Mouse (Mus musculus) liver, embryonic 11.5 days (tissue): ENCODE results near the gene S1pr2. TPM values are rescaled to one million over a fixed set of nuclear protein-coding genes. Genes with fewer than 3 reads are reported as not detected.

Source experiments
- ATAC-seq: fragments of 200-750 bp; cut with Nextera tagmentation; replicated peaks from 2 replicates; pipeline ENCODE4 v1.8.0; 2017; ENCODE audit warnings: moderate number of reproducible peaks, mild to moderate bottlenecking, moderate TSS enrichment, moderate library complexity; ENCODE audit not compliant: low FRiP score
- DNase-seq: peaks from one replicate; pipeline ENCODE4 v3.0.0-alpha.2; 2017; ENCODE audit warnings: low spot score
- H3K27ac ChIP-seq: fragments of 300-500 bp; sonication (generic); 2 replicates; pipeline ENCODE4 v1.5.1; 2014; ENCODE audit warnings: mild to moderate bottlenecking, low read depth, low read length, control low read depth
- H3K27me3 ChIP-seq: fragments of 300-500 bp; sonication (generic); replicated peaks from 2 replicates; pipeline ENCODE4 v1.6.1; 2014; ENCODE audit warnings: low read length, mixed read lengths; ENCODE audit not compliant: control insufficient read depth, insufficient read depth
- H3K36me3 ChIP-seq: fragments of 300-500 bp; sonication (generic); 2 replicates; pipeline ENCODE4 v1.6.1; 2014; ENCODE audit warnings: mild to moderate bottlenecking, low read length, moderate library complexity, mixed read lengths; ENCODE audit not compliant: control insufficient read depth, insufficient read depth
- H3K4me1 ChIP-seq: fragments of 300-500 bp; sonication (generic); replicated peaks from 2 replicates; pipeline ENCODE4 v1.6.1; 2014; ENCODE audit warnings: low read length, mixed read lengths; ENCODE audit not compliant: control insufficient read depth, insufficient read depth
- H3K4me2 ChIP-seq: fragments of 300-500 bp; sonication (generic); 2 replicates; pipeline ENCODE4 v1.6.1; 2014; ENCODE audit warnings: mild to moderate bottlenecking, control low read depth, moderate library complexity
- H3K4me3 ChIP-seq: fragments of 300-500 bp; sonication (generic); 2 replicates; pipeline ENCODE4 v1.5.1; 2014; ENCODE audit warnings: low read depth, low read length, control low read depth
- H3K9ac ChIP-seq: fragments of 300-500 bp; sonication (generic); 2 replicates; pipeline ENCODE4 v1.6.1; 2014; ENCODE audit warnings: low read depth, low read length, control low read depth
- H3K9me3 ChIP-seq: fragments of 300-500 bp; sonication (generic); 2 replicates; pipeline ENCODE4 v1.6.1; 2016; ENCODE audit warnings: low read length, inconsistent platforms, mixed read lengths; ENCODE audit not compliant: control insufficient read depth
- WGBS: fragments of 180-500 bp; shearing (Covaris S2); extraction: QIAGEN DNeasy Blood & Tissue Kit; methylation state at CpG from one replicate; pipeline ENCODE4 v1.1.7; 2014; 5-methylcytosine and 5-hydroxymethylcytosine counted together
- polyA plus RNA-seq: library from polyadenylated mRNA; unstranded; fragments of >200 nt; fragmentation: Nextera tagmentation; extraction: Ambion mirVana; gene quantifications from 2 replicates; pipeline ENCODE4 v1.2.1, GENCODE M21; 2014

Gene S1pr2
- polyA plus RNA-seq: 15.2 and 16.8 TPM in 2 replicates

DNA sequence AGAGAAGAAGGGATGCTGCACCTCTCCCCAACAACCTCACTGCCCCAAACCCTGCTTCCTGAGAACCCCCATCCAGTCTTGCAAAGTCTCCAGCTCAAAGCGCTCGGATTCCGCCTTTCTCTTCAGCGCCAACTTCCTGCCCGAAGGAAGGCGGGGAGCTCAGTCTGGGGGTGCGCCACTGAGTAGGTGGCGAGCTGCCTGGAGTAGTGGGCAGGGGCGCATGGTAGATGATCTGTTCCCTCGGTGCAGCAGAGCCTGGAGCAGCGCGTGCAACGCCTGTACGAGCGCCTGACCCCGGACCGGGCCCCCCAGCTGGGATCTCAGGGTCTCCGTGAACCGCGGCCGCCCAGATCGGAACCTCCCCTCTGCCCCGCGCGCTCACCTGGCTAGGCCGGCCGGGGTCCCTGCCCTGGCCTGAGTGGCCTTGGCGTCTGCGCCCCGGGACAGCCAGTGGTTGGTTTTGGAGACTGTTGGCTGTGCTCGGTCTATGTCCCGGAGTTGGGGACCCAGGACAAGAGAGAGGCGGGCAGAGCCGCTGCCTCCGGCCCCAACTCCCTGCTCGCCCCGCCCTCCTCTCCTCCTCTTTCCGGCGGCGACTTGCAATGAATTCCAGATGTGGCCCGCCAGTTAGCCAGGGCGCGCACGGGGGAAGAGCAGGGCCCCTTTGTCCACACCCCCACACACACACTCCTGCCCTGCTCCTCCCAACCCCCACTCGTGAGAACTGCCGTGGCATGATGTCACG is at the start of gene S1pr2:
S1pr2 (minus strand) TSS at position 566 of the 745 bp plus-strand sequence.
- Histone ChIP-seq H3K36me3 (no peaks in the 10 kb centered on the region), H3K9me3 (no peaks in the 10 kb centered on the region), H3K4me3 (peak within 1 kb of the TSS; percentile 83), H3K9ac (peak within 1 kb of the TSS; percentile 75), H3K27ac (peak within 1 kb of the TSS; percentile 85), H3K4me1 (peaks cover 29% of the 10 kb centered on the region), H3K4me2 (peak within 1 kb of the TSS; percentile 98), H3K27me3 (no peaks in the 10 kb centered on the region)
- under 1% methylated on average over 42 of the region's 47 CpGs for WGBS
- DNase-seq (peak; percentile 86), ATAC-seq (peak; percentile 74)

DNA sequence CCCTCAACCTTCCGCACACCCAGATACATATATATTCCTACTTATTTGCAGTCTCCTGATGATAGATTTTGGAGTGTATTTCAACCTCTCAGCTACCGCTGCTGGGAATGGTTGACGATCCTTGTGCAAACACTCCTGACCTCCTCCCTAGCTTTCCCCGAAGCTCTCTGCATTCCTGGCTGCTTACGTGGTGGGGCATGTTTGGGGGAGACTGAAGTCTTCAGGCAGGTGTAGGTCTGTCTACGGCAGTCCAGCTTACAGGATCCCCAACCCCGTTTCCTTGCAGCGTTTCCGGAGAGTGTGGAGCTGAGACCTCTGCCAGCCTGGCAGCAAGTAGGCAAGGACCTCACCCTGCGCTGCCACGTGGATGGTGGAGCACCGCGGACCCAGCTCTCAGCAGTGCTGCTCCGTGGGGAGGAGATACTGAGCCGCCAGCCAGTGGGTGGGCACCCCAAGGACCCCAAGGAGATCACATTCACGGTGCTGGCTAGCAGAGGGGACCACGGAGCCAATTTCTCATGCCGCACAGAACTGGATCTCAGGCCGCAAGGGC is 48.8 kb upstream of the S1pr2 start:
- Histone ChIP-seq H3K36me3 (no peaks in the 10 kb centered on the region), H3K9me3 (no peaks in the 10 kb centered on the region), H3K4me2 (no peak overlapping the region), H3K4me3 (no peak overlapping the region), H3K9ac (no peak overlapping the region), H3K4me1 (peaks cover 19% of the 10 kb centered on the region; the same call in 1 of the 2 replicates), H3K27ac (no peak overlapping the region), H3K27me3 (no peaks in the 10 kb centered on the region)
- DNase-seq: no peak
- WGBS: 77% methylated on average over 19 of the region's 19 CpGs
- no peak for ATAC-seq

DNA sequence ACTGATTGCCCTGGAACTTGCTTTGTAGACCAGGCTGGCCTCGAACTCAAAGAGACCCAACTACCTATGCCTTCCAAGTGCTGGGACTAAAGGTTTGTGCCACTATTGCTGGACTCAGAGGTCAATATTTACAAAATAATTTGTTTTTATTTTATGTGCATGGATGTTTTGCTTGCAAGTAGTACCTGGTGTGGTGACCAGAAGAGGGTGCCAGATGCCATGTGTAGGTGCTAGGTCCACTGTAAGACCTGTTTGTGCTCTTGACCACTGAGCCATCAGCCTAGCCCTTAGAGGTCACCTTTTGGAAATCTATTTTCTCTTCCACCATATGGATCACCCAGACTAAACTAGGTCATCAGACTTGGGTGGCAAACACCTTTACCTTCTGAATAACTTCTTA is 46.1 kb upstream of the S1pr2 start:
- DNase-seq (no peak), ATAC-seq (no peak)
- no peak overlapping the region for H3K9ac ChIP-seq
- H3K9me3 ChIP-seq: no peaks in the 10 kb centered on the region
- WGBS: 86% methylated on average over 1 of the region's 1 CpGs
- no peak overlapping the region for H3K4me3 ChIP-seq
- H3K27me3 ChIP-seq: no peaks in the 10 kb centered on the region
- H3K4me1 ChIP-seq: peaks cover 6% of the 10 kb centered on the region; the same call in 1 of the 2 replicates
- H3K36me3 ChIP-seq: no peaks in the 10 kb centered on the region
- H3K27ac ChIP-seq: no peak overlapping the region
- no peak overlapping the region for H3K4me2 ChIP-seq

DNA sequence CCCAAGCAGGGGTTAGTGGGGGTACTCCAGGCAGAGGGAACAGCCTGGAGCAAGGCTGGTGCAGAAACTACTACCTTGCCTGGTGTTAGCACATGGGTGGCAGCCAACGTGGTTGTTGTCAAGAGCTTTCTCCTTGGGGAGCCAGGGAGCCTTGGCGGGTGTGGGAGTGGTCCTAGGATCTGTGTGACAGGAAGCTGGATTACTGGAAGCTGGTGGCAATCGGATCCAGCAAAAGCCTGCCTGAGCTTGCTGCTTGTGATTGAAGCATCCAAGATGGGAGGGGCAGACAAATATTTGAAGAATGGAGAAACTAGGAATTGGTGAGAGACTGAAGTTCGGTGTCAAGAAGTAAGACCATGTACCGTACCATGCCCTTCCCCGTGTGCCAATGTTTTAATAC is 45.7 kb upstream of the S1pr2 start:
- no peak for ATAC-seq

DNA sequence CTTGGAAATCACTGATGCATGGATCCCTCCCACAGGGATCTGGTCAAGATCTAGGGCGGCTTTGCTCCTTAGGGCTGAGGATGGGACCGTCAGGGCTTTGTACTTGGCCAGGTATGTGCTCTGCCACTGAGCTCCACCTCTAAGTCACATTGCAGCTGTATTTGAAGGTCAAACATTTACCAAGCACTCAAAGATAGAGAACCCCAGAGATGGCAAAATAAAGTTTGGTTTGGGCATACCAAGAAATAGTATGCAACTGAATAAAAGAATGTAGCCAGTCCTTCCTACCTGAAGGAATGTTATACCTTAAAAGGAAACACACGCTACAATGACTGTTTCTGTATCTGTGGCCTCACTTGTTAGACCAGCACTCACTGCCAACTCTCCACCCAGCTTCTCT is 44.8 kb upstream of the S1pr2 start:
- H3K27me3 ChIP-seq: 0 out of 2 replicates have a peak, but pooled peaks cover 5% of the 10 kb centered on the region
- H3K4me2 ChIP-seq: no peak overlapping the region
- no peak overlapping the region for H3K9ac ChIP-seq
- WGBS: 81% methylated on average over 3 of the region's 3 CpGs
- H3K4me3 ChIP-seq: no peak overlapping the region
- no peaks in the 10 kb centered on the region for H3K36me3 ChIP-seq
- H3K9me3 ChIP-seq: no peaks in the 10 kb centered on the region
- H3K27ac ChIP-seq: no peak overlapping the region
- peaks cover 5% of the 10 kb centered on the region; the same call in 1 of the 2 replicates for H3K4me1 ChIP-seq
- ATAC-seq (no peak), DNase-seq (no peak)

More for the DNA sequence above, 45.7 kb upstream of the S1pr2 start:
- peaks cover 9% of the 10 kb centered on the region for H3K4me1 ChIP-seq
- H3K9me3 ChIP-seq: no peaks in the 10 kb centered on the region
- H3K27me3 ChIP-seq: 0 out of 2 replicates have a peak, but pooled peaks cover 4% of the 10 kb centered on the region
- no peak overlapping the region for H3K9ac ChIP-seq
- DNase-seq: no peak
- H3K4me2 ChIP-seq: no peak overlapping the region
- H3K36me3 ChIP-seq: no peaks in the 10 kb centered on the region
- WGBS: 69% methylated on average over 6 of the region's 6 CpGs
- no peak overlapping the region for H3K4me3 ChIP-seq
- no peak overlapping the region for H3K27ac ChIP-seq

DNA sequence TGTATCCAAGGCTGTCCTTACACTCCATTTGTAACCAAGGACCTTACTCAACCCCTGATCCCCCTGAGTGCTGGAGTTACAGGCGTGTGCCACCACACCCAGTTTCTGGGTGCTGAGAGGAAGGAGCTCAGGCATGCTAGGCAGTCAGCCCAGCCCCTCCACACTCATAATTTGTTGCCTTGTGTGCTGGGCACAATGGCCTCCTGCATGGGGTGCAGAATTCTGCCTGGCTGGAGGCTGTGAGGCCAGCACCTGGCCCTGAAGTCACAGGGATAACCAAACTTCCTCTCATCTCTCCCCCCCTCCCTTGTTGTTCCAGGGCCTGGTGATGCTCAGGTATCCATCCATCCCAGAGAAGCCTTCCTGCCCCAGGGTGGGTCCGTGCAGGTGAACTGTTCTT is 42.0 kb upstream of the S1pr2 start:
- Histone ChIP-seq H3K36me3 (no peaks in the 10 kb centered on the region), H3K27ac (no peak overlapping the region)
- no peak for ATAC-seq

DNA sequence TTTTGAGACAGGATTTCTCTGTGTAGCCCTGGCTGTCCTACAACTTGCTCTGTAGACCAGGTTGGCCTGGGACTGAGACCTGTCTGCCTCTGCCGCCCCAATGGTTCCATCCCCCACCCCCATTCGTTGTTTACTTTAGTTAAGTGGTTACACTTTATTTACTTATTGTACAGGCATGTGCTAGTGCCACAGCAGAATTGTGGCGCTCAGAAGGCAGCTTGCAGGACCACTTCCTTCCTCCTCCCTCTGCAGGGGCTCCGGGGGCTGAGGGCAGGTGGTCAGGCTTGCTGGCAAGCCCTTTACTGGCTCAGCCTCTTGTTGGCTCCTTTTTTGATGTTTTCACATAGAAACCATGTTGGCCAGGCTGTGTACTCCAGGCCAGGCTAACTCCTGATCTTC is 40.6 kb upstream of the S1pr2 start:
- Histone ChIP-seq H3K4me2 (peak overlapping the region; percentile 85), H3K9me3 (no peaks in the 10 kb centered on the region), H3K36me3 (no peaks in the 10 kb centered on the region), H3K27me3 (peaks cover 17% of the 10 kb centered on the region; the same call in 1 of the 2 replicates), H3K4me3 (peak overlapping the region; percentile 54; the same call in 1 of the 2 replicates), H3K27ac (no peak overlapping the region), H3K9ac (no peak overlapping the region), H3K4me1 (peaks cover 24% of the 10 kb centered on the region)
- DNase-seq (no peak), ATAC-seq (no peak)
- WGBS: 29% methylated on average over 4 of the region's 4 CpGs

More for the DNA sequence above, 42.0 kb upstream of the S1pr2 start:
- Histone ChIP-seq H3K4me2 (no peak overlapping the region), H3K27me3 (peaks cover 17% of the 10 kb centered on the region; the same call in 1 of the 2 replicates), H3K9ac (no peak overlapping the region), H3K4me1 (peaks cover 20% of the 10 kb centered on the region), H3K4me3 (no peak overlapping the region), H3K9me3 (no peaks in the 10 kb centered on the region)
- WGBS: 75% methylated on average over 2 of the region's 2 CpGs
- no peak for DNase-seq

DNA sequence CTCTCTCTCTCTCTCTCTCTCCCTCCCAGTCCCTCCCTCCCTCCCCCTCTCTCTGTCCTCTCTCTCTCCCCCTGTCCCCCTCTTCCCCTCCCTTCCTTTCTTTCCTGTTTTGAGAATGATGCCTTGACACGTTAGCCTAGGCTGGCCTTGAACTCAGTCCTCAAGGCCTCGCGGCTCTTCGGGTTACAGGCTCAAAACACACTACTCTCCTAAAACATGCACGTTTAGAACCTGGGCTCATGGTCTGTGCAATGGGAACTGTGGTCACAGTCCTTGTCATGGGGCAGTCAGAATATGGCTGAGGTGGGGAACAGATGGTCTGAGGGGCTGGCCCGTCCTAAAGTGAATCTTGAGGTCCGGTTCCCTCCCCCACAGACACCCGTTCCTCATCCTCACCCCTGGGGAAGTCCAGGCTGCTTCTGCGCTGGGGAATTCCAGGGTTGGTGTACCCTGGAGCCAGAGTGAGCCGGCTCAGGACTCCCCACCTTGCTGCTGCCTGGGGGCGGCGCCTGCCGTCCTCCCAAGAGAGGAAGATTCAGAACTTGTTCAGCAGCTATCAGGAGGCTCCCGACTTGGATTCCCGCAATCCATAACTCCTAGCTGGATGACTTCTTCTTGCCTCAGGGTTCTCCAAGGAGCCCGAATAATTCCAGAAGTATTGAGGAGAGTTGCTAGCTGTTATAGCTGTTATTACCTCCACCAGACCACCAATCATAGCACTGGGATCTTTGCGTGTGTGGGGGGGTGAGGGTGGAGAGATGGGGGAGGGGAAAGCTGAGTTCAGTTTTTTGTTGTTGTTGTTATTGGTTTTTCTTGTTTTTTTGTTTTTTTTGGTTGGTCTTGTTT is 40.0 kb upstream of the S1pr2 start:
- 0 out of 2 replicates have a peak overlapping the region, but pooled peaks have one; percentile 0 for H3K9ac ChIP-seq

More for the DNA sequence above, 40.0 kb upstream of the S1pr2 start:
- Histone ChIP-seq H3K9me3 (no peaks in the 10 kb centered on the region), H3K4me3 (peak overlapping the region; percentile 54), H3K36me3 (no peaks in the 10 kb centered on the region), H3K27ac (no peak overlapping the region), H3K4me2 (peak overlapping the region; percentile 85), H3K4me1 (peaks cover 30% of the 10 kb centered on the region), H3K27me3 (peaks cover 17% of the 10 kb centered on the region; the same call in 1 of the 2 replicates)
- DNase-seq: no peak
- ATAC-seq: no peak
- WGBS: 4% methylated on average over 17 of the region's 17 CpGs
